Mouse (Mus musculus): ENCODE measurements around the gene Fam214b.

Fam214b gene

GRCm38 (mm10) chr4:43045659-43046302 lies at the start of gene Fam214b:
Gene Fam214b (minus strand): TSS chr4:43046220.
- peak; percentile 89 for DNase-seq (ENCODE audit: low read depth, low spot score)

- no peak for DNase-seq (ENCODE audit: low read depth, low spot score)
These were observed 45.2 kb upstream of the Fam214b start for GRCm38 (mm10) chr4:43091183-43091582.

DNA sequence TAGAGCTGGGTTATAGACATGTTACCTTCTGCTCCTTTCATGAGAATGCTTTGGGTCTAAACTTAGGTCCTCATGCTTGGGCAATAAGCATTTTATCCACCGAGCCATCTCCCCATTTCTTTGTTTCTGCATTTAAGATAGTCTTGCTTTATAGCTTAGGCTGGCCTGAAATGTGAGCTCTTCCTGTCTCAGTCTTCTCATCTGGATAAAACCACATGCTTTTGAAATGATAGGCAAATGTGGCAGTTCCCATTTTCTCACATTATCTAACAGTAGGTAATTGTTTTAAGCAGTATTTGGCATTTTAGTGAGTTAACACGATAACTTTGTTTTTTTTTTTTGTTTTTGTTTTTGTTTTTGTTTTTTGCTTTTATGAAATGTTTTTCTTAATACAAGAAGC lies 43.9 kb upstream of the Fam214b start:
- no peak for DNase-seq (ENCODE audit: low read depth, low spot score)

DNA sequence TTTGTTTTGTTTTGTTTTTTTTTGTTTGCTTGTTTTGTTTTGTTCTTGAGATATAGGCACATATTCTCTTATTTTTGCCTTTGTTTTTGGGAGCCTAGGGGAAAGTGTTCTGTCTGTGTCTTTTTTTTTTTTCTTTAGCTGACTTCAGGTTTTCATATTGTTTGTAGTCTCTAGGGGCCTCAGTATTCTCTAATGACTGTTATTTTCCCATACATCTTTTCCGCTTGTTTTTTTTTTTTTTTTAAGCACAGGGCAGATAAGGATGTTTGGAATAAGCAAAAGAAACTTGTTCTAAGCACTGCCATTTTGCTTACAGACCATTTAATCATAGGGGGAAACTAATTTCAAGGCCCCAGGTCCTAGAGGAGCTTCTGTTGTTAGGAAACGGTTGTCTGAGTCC lies 36.4 kb upstream of the Fam214b start:
- no peak for DNase-seq (ENCODE audit: low read depth, low spot score)

GRCm38 (mm10) chr4:43078071-43078718 lies 32.2 kb upstream of the Fam214b start:
- no peak for DNase-seq (ENCODE audit: low read depth, low spot score)

GRCm38 (mm10) chr4:43074923-43075322 lies 28.9 kb upstream of the Fam214b start:
- DNase-seq (ENCODE audit: low read depth, low spot score): no peak

DNA sequence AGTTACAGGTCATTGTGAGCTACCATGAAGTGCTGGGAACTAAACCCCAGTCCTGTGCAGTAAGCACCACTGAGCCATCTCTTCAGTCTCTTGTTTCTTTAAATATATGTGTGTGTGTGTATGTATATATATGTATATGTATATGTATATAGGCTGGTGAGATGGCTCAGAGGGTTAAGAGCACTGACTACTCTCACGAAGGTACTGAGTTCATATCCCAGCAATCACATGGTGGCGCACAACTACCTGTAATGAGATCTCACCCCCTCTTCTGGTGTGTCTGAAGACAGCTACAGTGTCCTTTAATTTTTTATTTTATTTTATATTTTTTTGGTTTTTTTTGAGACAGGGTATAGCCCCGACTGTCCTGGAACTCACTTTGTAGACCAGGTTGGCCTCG lies 19.5 kb upstream of the Fam214b start:
- no peak for DNase-seq (ENCODE audit: low read depth, low spot score)

DNA sequence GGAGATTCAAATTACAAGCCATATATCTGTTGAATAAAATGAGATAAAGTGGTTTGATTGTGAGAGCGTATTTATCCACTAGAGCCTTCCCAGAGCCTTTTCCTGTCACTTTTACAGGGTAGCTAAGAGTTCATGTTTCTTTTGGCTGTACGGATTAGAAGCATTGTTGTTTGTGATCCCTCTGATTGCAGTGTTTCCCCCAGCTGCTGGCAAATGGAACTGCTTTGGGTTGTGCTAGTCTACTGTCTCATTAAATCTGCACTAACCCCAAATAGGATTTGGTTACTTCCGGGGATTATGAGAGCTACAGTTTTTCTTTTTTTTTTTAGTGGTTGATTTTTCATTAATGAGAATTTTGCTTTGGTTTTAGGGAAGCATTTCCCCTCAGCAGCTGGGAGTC lies 14.3 kb upstream of the Fam214b start:
- no peak for DNase-seq (ENCODE audit: low read depth, low spot score)

DNA sequence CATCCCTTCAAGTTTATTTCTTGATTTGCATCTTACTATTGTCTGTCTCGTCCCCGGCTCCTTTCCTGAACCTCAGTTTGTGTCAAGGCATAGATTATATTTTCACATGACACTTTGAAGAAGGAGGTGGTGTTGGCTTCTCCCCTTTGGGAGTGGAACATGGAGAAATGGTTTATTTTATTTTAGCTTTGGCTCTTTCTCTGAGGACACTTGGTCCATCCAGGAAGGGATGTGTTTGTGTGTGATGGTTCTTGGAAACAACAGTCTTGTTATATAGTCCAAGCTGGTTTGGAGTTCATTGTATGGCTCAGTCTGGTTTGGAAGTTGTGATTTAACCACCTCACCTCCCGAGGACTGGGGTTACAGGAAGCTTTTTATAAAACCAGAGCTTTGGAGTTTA lies 13.7 kb upstream of the Fam214b start:
- no peak for DNase-seq (ENCODE audit: low read depth, low spot score)

DNA sequence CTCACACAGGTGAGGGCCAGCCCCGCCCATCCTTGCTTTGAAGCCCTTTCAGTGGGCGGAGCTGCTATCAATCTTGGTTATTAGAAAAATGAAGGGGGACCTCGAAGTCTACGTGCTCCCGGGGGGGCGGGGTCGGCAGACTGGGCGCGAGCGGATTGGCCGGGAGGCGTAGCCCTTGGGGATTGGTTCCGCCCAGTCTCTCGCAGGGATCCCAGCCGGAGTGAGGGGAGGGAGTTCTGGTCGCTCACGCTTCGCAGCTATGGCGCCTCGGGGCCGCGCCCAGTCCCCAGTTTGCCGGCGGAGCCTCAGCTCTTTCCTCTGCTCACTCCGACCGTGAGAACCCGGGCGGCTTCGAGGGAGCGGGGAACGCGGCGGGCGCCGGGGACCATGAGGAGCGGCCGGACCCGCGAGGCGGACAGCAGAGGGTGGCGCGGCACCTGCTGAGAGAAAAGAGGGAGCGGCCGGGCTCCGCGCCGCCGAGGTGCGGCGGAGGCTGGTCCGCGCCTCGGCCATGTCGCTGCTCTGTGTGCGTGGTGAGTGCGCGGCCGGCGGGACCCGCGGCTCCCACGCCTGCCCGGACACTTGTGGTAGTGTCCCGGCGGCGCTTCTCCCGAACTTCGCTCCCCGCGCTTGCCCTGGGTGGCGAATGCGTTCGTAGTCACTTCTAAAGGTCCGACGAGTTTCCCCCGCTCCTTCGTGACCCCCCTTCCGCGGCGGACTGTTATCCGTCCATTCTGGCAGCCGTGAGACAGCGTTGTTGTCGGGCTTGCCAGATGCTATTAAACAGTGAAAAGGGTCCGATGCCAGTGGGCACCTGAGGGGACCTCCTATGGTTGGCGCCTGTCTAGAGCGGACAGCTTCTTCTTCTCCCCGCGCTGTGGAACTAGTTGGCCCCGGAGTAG lies 13.0 kb upstream of the Fam214b start, which contains the start of gene Unc13b:
TSS of gene Unc13b (plus strand) at position 201 of the 902 bp plus-strand sequence.
- DNase-seq (ENCODE audit: low read depth, low spot score): peak; percentile 85

DNA sequence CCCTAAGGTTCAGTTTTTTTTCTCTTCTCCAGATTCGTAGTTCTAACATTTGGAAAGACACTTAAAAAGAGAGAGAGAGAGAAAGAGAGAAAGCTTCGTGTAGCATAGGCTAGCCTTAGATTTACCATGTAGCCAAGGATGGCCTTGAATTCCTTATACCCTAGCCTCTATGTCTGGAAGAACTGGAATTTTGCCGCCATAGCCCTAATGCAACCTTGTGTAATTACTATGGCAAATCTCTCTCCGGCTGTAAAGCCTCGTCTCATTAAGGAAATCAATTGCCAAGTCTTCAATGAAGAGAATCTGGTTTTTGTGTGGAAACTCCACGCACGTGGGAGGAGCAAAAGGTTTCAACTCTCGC lies 12.4 kb upstream of the Fam214b start:
- DNase-seq (ENCODE audit: low read depth, low spot score): no peak

DNA sequence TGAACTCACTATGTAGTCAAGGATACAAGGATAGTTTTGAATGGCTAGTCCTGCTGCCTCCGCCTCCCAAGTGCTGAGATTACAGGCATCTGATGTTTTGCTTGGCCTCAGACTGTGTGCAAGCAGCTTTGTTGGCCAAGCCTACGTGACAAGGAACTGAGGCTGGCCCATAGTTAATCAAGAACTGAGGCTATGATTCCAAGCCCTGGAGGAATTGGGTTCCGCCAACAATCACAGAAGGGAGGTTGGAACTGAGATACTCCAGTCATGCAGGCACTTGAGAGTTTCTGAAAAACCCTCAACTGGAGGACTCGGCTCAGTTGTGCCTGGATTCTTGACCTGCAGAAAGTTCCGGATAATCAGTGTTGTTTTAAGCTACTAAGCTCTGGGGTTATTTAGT lies 11.6 kb upstream of the Fam214b start:
- no peak for DNase-seq (ENCODE audit: low read depth, low spot score)

GRCm38 (mm10) chr4:43052627-43053026 lies 6.6 kb upstream of the Fam214b start:
- DNase-seq (ENCODE audit: low read depth, low spot score): peak; percentile 67

DNA sequence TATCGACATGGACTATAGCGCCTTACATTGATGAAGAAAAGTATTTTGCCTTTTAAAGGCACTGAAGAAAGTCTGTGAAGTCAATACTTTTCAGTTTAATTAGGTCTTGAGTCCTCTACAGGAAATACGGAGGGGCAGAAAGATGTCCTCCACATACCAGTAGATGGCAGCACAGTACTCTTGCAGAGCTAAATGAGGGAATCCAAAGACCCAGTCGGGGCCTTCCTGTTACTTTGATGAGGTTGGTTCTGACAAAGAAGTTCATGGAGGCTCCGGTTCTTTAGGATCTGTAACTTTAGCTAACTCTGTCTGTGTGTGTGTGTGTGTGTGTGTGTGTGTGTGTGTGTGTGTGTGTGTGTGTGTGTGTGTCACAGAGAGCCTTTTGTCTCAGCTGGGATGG lies 1.2 kb upstream of the Fam214b start:
- DNase-seq (ENCODE audit: low read depth, low spot score): peak; percentile 86

- DNase-seq (ENCODE audit: low read depth, low spot score): no peak
These were observed 587 bp upstream of the Fam214b start for GRCm38 (mm10) chr4:43046607-43047006.

GRCm38 (mm10) chr4:43045285-43045658 lies 748 bp downstream of the Fam214b start:
- DNase-seq (ENCODE audit: low read depth, low spot score): no peak

DNA sequence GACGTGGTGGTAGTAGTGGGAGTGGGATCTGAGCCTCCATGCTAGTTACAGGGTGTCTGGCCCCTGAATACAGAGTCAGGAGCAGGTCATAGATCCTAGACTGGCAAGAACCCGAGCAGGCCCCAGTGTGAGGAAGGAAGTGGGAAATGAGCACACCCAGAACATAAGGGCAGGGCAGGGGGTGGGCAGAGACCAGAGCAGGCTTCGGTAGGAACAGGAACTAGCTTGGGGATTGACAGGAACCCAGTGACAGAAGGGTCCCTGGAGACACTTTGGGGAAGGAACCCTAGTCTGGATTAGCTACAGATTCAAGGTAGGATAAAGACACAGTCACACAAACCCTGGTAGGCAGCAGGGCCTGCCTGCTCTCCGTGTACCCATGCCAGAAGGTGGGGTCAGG lies 1.3 kb downstream of the Fam214b start:
- DNase-seq (ENCODE audit: low read depth, low spot score): peak; percentile 43

DNA sequence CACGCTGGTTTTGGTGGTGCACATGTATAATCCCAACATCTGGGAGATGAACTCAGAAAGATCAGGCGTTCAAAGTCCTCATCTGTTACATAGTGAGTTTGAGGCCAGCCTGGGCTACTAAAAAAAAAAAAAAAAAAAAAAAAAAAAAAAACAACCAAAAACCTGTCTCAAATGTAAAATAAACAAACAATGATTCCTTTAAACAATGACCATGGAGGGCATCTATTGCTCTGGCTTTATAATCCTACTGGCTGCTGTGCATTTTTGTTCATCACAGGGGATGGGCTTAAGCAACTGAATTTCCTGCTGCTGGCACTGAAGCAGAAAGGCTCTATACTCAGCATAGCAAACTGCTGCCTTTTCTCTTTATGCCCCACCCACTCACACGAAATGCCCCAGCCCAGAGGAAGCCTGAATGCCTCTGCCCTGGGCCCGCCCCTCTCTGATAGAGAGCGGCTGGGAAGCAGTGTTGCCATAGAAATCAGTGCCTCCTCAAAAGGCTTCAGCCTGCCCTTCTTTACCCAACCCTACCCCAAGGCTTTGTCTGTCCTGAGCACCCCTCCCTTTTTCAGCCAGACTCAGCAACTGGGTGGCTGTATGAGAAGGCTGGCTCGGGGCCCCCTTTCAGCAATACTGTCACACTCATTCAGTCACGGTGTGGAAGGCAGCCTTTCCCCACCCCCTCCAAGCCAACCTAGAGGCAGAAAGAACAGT lies 2.2 kb downstream of the Fam214b start:
- peak; percentile 86 for DNase-seq (ENCODE audit: low read depth, low spot score)

DNA sequence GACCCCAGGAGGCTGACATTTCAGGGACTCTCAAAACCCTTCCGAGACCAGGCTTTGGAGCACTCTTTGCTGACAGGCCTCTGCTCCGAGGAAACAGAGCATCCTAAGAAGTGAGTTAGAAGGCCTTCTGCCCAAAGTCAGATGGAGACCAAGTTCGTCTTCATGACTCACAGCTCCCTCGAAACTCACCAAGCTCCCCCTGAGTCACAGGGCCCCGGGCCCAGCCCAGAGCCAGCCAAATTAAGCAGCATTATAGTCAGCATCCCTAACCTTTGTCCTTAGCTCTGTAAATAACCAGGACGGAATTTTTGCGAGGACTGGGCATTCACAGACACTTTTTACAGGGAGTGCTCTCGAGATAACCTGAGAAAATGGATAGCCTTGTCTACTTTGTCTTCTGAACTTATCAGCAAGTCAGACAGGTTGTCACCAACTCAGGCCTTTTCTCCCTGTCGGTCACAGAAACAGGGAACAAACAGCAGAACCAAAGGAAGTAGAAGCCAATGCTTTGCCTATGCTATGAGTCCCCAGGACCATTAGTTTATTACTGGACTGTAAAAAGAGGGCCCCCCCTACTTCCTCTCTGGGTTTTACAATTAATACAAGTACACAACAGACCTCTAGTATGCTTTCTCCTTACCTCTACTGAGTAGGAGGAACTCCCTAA lies 5.0 kb downstream of the Fam214b start:
- no peak for DNase-seq (ENCODE audit: low read depth, low spot score)

DNA sequence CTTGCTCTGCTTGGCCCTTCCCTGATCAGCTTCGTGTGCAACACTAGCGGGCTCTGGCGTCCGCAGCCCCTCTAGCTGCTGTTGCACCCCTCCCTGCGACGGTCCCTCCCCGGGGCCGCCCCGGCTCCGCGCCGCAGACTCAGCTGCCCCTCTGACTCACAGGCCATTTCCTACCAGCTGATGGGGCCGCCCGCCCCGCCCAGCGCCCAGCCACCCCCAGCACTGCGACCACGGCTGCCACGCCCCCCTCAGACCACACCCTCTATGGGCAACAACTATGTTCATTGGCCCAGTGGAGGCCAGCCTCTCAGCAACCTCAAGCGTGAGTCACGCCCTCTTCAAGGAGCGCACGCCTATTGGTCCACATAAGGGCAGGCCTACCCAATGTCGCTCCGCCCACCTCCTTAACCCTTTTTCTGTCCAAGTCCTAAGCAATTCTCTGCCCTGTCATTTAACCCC lies 5.9 kb downstream of the Fam214b start:
- DNase-seq (ENCODE audit: low read depth, low spot score): peak; percentile 95

DNA sequence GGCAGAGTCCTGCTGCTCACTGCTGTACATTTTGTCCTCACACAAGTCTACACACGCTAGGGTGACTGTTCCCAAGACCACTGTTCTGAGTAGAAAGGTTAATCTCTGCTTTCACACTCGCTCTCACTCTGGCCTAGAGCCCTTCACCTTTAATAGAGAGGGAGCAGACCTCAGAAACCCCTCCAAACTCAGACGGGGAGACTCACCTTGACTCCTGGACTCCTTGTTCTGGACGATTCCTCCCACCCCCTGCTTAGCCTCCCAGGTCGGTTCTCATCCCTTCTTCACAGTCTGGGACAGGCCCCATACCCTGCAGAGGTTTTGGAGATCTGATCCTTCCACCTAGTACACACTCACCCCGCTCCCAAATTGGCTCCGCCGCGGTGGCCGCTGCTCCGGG lies 6.4 kb downstream of the Fam214b start:
- no peak for DNase-seq (ENCODE audit: low read depth, low spot score)
